Mouse (Mus musculus) heart, postnatal 0 days (tissue): ENCODE measurements around the gene Dlg4. TPM values are rescaled to one million over a fixed set of nuclear protein-coding genes. Genes with fewer than 3 reads are reported as not detected.
"Not testable (repeated sequence)": the region's sequence is repeated elsewhere in the genome, so short reads cannot be mapped to it uniquely, and the experiment has no call there.

Experiments used
- ATAC-seq: fragments of 200-750 bp; cut with Nextera tagmentation; 2 replicates; pipeline ENCODE4 v1.8.0; 2017; ENCODE audit warnings: low read depth, moderate number of reproducible peaks, moderate library complexity; ENCODE audit not compliant: insufficient read depth
- DNase-seq: peaks from one replicate; pipeline ENCODE4 v3.0.0-alpha.2; 2016; ENCODE audit warnings: low spot score
- H3K27ac ChIP-seq: fragments of 300-500 bp; sonication (generic); 2 replicates; pipeline ENCODE4 v1.5.1; 2014; ENCODE audit warnings: low read depth, mild to moderate bottlenecking
- H3K27me3 ChIP-seq: fragments of 300-500 bp; sonication (generic); 2 replicates; pipeline ENCODE4 v1.6.1; 2014; ENCODE audit warnings: low read length, mixed read lengths; ENCODE audit not compliant: control insufficient read depth, insufficient read depth
- H3K36me3 ChIP-seq: fragments of 300-500 bp; sonication (generic); replicated peaks from 2 replicates; pipeline ENCODE4 v1.6.1; 2014; ENCODE audit warnings: low read length, mixed read lengths; ENCODE audit not compliant: control insufficient read depth, insufficient read depth
- H3K4me1 ChIP-seq: fragments of 300-500 bp; sonication (generic); 2 replicates; pipeline ENCODE4 v1.6.1; 2014; ENCODE audit warnings: antibody characterized with exemption; ENCODE audit not compliant: control insufficient read depth, insufficient read depth
- H3K4me2 ChIP-seq: fragments of 300-500 bp; sonication (generic); 2 replicates; pipeline ENCODE4 v1.6.1; 2014; ENCODE audit warnings: low read depth, mild to moderate bottlenecking, low read length, moderate library complexity
- H3K4me3 ChIP-seq: fragments of 300-500 bp; sonication (generic); 2 replicates; pipeline ENCODE4 v1.5.1; 2014; ENCODE audit warnings: low read depth, low read length
- H3K9ac ChIP-seq: fragments of 300-500 bp; sonication (generic); replicated peaks from 2 replicates; pipeline ENCODE4 v1.6.1; 2014; ENCODE audit warnings: low read depth, low read length, mixed read lengths
- H3K9me3 ChIP-seq: fragments of 300-500 bp; sonication (generic); replicated peaks from 2 replicates; pipeline ENCODE4 v1.6.1; 2016; ENCODE audit warnings: low read length; ENCODE audit not compliant: control insufficient read depth
- CTCF ChIP-seq: IDR thresholded peaks from 2 replicates; pipeline ENCODE4 v1.5.1; 2016; ENCODE audit warnings: antibody characterized with exemption, control low read depth, low read depth
- EP300 ChIP-seq: IDR thresholded peaks from 2 replicates; pipeline ENCODE4 v1.6.1; 2016; ENCODE audit warnings: antibody characterized with exemption, low read depth
- WGBS: fragments of 180-500 bp; shearing (Covaris S2); extraction: QIAGEN DNeasy Blood & Tissue Kit; methylation state at CpG from one replicate; pipeline ENCODE4 v1.1.7; 2014; 5-methylcytosine and 5-hydroxymethylcytosine counted together
- polyA plus RNA-seq: library from polyadenylated mRNA; unstranded; fragments of >200 nt; fragmentation: Nextera tagmentation; extraction: Ambion mirVana; gene quantifications from 2 replicates; pipeline ENCODE4 v1.2.1, GENCODE M21; 2015
- total RNA-seq: library from RNA; depleted of rRNA; stranded (reverse); fragments of >200 nt; gene quantifications from 2 replicates; pipeline ENCODE4 v1.2.3, GENCODE M21; 2014; ENCODE audit warnings: low replicate concordance

Dlg4 gene
- total and polyA plus RNA-seq, 2 experiments from 2014 or later = 2.2 to 10.3 TPM

DNA sequence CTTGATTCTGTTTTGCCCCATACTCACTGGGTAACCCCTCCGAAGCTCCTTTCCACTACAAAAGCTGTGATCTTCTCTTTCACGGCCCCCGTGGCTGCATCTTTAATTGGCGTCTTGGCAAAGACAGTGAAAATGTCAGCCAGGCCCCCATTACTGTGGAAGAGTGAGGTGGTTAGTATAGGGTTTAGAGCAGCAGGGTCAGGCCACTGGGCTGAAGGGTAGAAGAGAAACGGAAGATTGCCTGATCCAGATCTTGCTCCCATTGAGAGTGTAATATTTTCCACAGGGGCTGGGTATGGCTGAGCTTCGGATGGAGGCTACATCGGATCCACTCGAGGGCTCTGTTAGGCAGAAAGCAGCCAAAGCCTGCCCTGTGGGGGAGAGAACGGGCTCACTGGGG lies 3.8 kb upstream of the Dlg4 start:
- 83% methylated on average over 9 of the region's 9 CpGs for WGBS
- no peak overlapping the region for H3K4me2 ChIP-seq
- no peak for TF ChIP-seq EP300
- TF ChIP-seq CTCF = no peak
- H3K4me3 ChIP-seq = no peak overlapping the region
- DNase-seq = no peak
- peaks cover 15% of the 10 kb centered on the region for H3K4me1 ChIP-seq
- H3K27me3 ChIP-seq = no peaks in the 10 kb centered on the region
- no peak for ATAC-seq
- H3K36me3 ChIP-seq = peaks cover 62% of the 10 kb centered on the region
- H3K9me3 ChIP-seq = no peaks in the 10 kb centered on the region
- no peak overlapping the region for H3K27ac ChIP-seq
- no peak overlapping the region for H3K9ac ChIP-seq

DNA sequence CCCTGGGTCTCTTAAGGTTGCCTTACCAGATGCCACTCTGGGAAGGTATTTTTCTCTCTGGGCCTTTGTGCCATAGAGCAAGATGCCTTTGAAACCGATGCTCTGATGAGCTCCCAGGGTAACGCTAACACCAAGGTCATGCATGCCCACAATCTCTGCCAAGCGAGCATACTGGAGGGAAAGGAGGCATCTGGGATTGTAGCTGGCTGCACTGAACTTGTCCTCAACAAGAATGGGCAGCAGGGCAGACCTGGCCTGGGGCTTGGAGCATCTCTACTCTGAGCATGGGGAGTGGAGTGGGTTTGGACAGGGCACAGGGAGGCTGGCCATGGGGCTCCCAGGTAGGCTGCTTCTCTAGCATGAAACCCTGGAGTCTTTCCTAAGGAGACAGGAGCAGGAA lies 3.3 kb upstream of the Dlg4 start:
- Histone ChIP-seq H3K27ac (no peak overlapping the region), H3K9me3 (no peaks in the 10 kb centered on the region), H3K36me3 (peaks cover 57% of the 10 kb centered on the region), H3K4me3 (no peak overlapping the region), H3K9ac (no peak overlapping the region), H3K4me2 (no peak overlapping the region), H3K4me1 (peaks cover 18% of the 10 kb centered on the region), H3K27me3 (no peaks in the 10 kb centered on the region)
- WGBS = 60% methylated on average over 3 of the region's 3 CpGs
- DNase-seq (no peak), ATAC-seq (no peak)
- TF ChIP-seq EP300 (no peak), CTCF (no peak)

DNA sequence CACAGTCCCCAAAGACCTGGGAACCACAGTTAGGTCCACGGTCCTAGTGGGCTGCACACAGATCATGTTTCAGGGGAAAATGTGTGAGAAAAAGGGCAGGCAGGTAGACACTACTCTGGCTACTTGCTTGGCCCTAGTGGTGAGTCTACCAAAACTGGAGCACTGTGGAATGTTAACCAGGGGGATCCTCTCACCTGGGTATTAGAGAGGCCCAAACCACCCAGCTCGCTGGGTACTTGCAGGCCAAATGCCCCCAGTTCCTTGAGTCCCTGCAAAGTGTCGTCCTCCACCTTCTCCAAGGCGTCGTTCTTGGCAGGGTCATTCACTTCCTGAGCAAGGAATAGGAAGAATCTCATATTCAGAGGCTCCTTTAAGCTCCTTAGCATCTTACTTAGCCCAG lies 2.7 kb upstream of the Dlg4 start:
- no peaks in the 10 kb centered on the region for H3K27me3 ChIP-seq
- peak overlapping the region; percentile 94 for H3K27ac ChIP-seq
- WGBS = 52% methylated on average over 5 of the region's 5 CpGs
- no peaks in the 10 kb centered on the region for H3K9me3 ChIP-seq
- H3K9ac ChIP-seq = peak overlapping the region; percentile 92
- peaks cover 19% of the 10 kb centered on the region for H3K4me1 ChIP-seq
- DNase-seq = no peak
- peak overlapping the region; percentile 85 for H3K4me3 ChIP-seq
- ATAC-seq = no peak
- H3K4me2 ChIP-seq = peak overlapping the region; percentile 84
- TF ChIP-seq CTCF = no peak
- TF ChIP-seq EP300 = no peak
- H3K36me3 ChIP-seq = peaks cover 51% of the 10 kb centered on the region

DNA sequence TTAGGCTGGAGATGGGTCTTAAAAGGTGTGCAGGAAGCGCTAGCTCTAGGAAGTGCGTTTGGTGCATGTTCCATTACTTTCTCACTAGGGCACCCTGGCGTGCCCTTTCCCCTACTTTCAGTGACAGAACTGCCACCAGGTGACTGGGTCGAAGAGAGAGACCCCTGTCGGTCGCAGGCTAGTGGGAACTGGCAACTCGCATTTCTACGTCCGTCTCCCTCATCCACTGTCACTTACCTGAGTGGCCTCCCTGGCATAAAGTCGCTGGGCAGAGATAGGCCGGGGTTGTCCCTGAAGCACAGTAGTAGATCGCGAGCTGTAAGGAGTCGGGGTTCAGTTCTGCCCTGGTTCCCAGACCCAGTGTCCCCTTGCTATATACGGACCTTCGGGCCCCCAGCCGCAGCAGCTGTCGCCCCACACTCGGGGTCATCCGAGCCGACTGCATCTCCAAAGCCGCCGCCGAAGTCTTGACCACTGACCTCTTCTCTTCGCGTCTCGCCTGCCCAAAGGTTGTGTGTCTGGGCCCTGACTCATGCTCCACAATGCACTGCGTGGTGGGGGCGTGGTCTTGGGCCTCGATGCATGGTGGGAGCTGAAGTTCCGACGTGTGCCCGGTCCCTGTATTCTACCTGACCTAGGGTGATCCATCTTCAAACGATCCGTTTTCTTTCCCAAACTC lies 1.7 kb upstream of the Dlg4 start, which contains the start of gene Acadvl:
Gene Acadvl, minus strand, starts transcription at position 532 of the 679 bp plus-strand sequence.
- H3K4me2 ChIP-seq = peak within 1 kb of the TSS; percentile 84
- WGBS = under 1% methylated on average over 35 of the region's 35 CpGs
- peak within 1 kb of the TSS; percentile 94 for H3K27ac ChIP-seq
- peak; percentile 90 for ATAC-seq
- H3K27me3 ChIP-seq = no peaks in the 10 kb centered on the region
- H3K9me3 ChIP-seq = no peaks in the 10 kb centered on the region
- TF ChIP-seq CTCF (peak; percentile 55), EP300 (peak; percentile 63; the same call in 1 of the 2 replicates)
- H3K36me3 ChIP-seq = peaks cover 41% of the 10 kb centered on the region
- H3K9ac ChIP-seq = peak within 1 kb of the TSS; percentile 92
- peaks cover 23% of the 10 kb centered on the region for H3K4me1 ChIP-seq
- peak; percentile 91 for DNase-seq
- peak within 1 kb of the TSS; percentile 85 for H3K4me3 ChIP-seq

- no peak overlapping the region for H3K9ac ChIP-seq
- H3K4me3 ChIP-seq = no peak overlapping the region
Observed at GRCm38 (mm10) chr11:70015677-70016076, 1.1 kb upstream of the Dlg4 start.

GRCm38 (mm10) chr11:70016177-70016576 lies 565 bp upstream of the Dlg4 start:
- not testable (repeated sequence) for H3K4me3 ChIP-seq
- peaks cover 27% of the 10 kb centered on the region for H3K4me1 ChIP-seq

More at GRCm38 (mm10) chr11:70015677-70016076, 1.1 kb upstream of the Dlg4 start:
- Histone ChIP-seq H3K27me3 (no peaks in the 10 kb centered on the region), H3K4me2 (peak overlapping the region; percentile 84), H3K9me3 (no peaks in the 10 kb centered on the region), H3K36me3 (peaks cover 34% of the 10 kb centered on the region), H3K4me1 (peaks cover 23% of the 10 kb centered on the region), H3K27ac (no peak overlapping the region)
- WGBS = 57% methylated on average over 6 of the region's 6 CpGs
- ATAC-seq (no peak), DNase-seq (no peak)
- TF ChIP-seq EP300 (no peak), CTCF (no peak)

More at GRCm38 (mm10) chr11:70016177-70016576, 565 bp upstream of the Dlg4 start:
- ATAC-seq, H3K4me2 ChIP-seq, DNase-seq, H3K9me3 ChIP-seq, H3K27me3 ChIP-seq, H3K27ac ChIP-seq, H3K9ac ChIP-seq: not testable (repeated sequence)
- WGBS = 87% methylated on average over 2 of the region's 2 CpGs
- peaks cover 29% of the 10 kb centered on the region for H3K36me3 ChIP-seq
